Mouse (Mus musculus) myocyte (in vitro differentiated cells): ENCODE measurements around the gene Kif17. TPM values are rescaled to one million over a fixed set of nuclear protein-coding genes. Genes with fewer than 3 reads are reported as not detected.
A peak's percentile ranks its signal among the peaks of the same experiment; 100 is the strongest.

Source experiments
- H3K27me3 ChIP-seq: one replicate; pipeline ENCODE4 v1.6.1; 2011; ENCODE audit not compliant: control insufficient read depth, insufficient read depth, insufficient read length
- H3K36me3 ChIP-seq: one replicate; pipeline ENCODE4 v1.6.1; 2011; ENCODE audit not compliant: control insufficient read depth, insufficient read depth
- H3K4me2 ChIP-seq: one replicate; pipeline ENCODE4 v1.6.1; 2011; ENCODE audit warnings: low read depth, control low read depth
- H3K4me3 ChIP-seq: one replicate; pipeline ENCODE4 v1.5.1; 2011; ENCODE audit warnings: mild to moderate bottlenecking, control low read depth, moderate library complexity
- H3K79me2 ChIP-seq: one replicate; pipeline ENCODE4 v1.6.1; 2011; ENCODE audit not compliant: control insufficient read depth, insufficient read depth
- H3ac ChIP-seq: one replicate; pipeline ENCODE4 v1.6.1; 2011; ENCODE audit not compliant: control insufficient read depth, insufficient read length
- CEBPB ChIP-seq: IDR thresholded peaks from 2 replicates; pipeline ENCODE4 v1.6.1; 2011; ENCODE audit warnings: mild to moderate bottlenecking, moderate library complexity; ENCODE audit not compliant: poor library complexity, insufficient read depth, severe bottlenecking
- E2F4 ChIP-seq: IDR thresholded peaks from one replicate; pipeline ENCODE4 v1.6.1; 2011; ENCODE audit warnings: mild to moderate bottlenecking, control low read depth, moderate library complexity; ENCODE audit not compliant: insufficient read depth
- MAX ChIP-seq: IDR thresholded peaks from one replicate; pipeline ENCODE4 v1.6.1; 2011; ENCODE audit warnings: low read depth, mild to moderate bottlenecking, control low read depth
- MYOD1 ChIP-seq, 3 experiments: IDR thresholded peaks; one replicate each; pipeline ENCODE4 v1.6.1; 2011; ENCODE audit warnings: control low read depth in 2 of 3, low read depth in 2 of 3, mild to moderate bottlenecking in 2 of 3, moderate library complexity in 1 of 3; ENCODE audit not compliant: insufficient read length in 2 of 3, control insufficient read depth in 1 of 3
- MYOG ChIP-seq, 3 experiments: IDR thresholded peaks; one replicate each; pipeline ENCODE4 v1.6.1; 2011; ENCODE audit warnings: control low read depth in 2 of 3, low read depth in 2 of 3, mild to moderate bottlenecking in 2 of 3; ENCODE audit not compliant: insufficient read length in 2 of 3, control insufficient read depth in 1 of 3, insufficient read depth in 1 of 3
- POLR2A ChIP-seq: IDR thresholded peaks from one replicate; pipeline ENCODE4 v1.6.1; 2011; ENCODE audit warnings: low read depth, mild to moderate bottlenecking, control low read depth, moderate library complexity; ENCODE audit not compliant: insufficient read length
- POLR2AphosphoS2 ChIP-seq: IDR thresholded peaks from one replicate; pipeline ENCODE4 v1.6.1; 2011; ENCODE audit warnings: low read depth, control low read depth; ENCODE audit not compliant: insufficient read length
- REST ChIP-seq: IDR thresholded peaks from one replicate; pipeline ENCODE4 v1.6.1; 2011; ENCODE audit warnings: mild to moderate bottlenecking, control low read depth, moderate library complexity; ENCODE audit not compliant: insufficient read depth, insufficient read length
- SRF ChIP-seq: IDR thresholded peaks from one replicate; pipeline ENCODE4 v1.6.1; 2011; ENCODE audit warnings: low read depth; ENCODE audit not compliant: control insufficient read depth, insufficient read length
- TCF12 ChIP-seq: IDR thresholded peaks from one replicate; pipeline ENCODE4 v1.6.1; 2011; ENCODE audit warnings: mild to moderate bottlenecking, control low read depth; ENCODE audit not compliant: poor library complexity, insufficient read depth, severe bottlenecking
- TCF3 ChIP-seq: IDR thresholded peaks from one replicate; pipeline ENCODE4 v1.6.1; 2011; ENCODE audit warnings: low read depth, control low read depth; ENCODE audit not compliant: insufficient read length
- USF1 ChIP-seq: IDR thresholded peaks from one replicate; pipeline ENCODE4 v1.6.1; 2011; ENCODE audit warnings: low read depth, mild to moderate bottlenecking, control low read depth, moderate library complexity
- polyA plus RNA-seq: library from polyadenylated mRNA; unstranded; fragments of >200 nt; fragmentation: generic; extraction: Trizol; gene quantifications from one replicate; pipeline ENCODE4 v1.2.1, GENCODE M21; 2012; ENCODE audit warnings: missing spikeins

The Kif17 gene
- polyA plus RNA-seq, 1 experiment: 0.20 TPM

DNA sequence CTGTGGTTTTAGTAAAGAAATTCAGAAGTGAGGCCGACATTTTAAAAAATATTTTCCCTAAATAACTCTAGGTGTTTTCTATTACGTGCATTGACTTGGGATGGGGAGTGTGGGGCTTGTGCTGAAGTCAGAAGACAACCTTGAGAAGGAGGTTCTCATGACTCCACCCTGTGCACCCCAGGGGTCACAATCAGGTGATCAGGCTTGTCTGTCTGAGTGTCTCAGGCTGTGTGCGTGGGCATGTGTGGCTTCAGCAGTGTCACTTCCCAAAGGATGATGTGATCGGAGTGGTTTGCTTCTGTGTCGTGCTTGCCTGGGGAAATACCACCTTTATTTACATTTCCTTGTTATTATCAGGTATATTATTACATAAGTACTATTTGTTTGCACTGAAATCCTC, 30.9 kb upstream of the Kif17 start:
- TF ChIP-seq POLR2AphosphoS2: peak; percentile 29
- no peak for TF ChIP-seq MAX
- Histone ChIP-seq H3K4me3 (no peak overlapping the region), H3K27me3 (no peaks in the 10 kb centered on the region), H3K79me2 (peaks cover 58% of the 10 kb centered on the region), H3K4me2 (no peak overlapping the region), H3K36me3 (peaks cover 15% of the 10 kb centered on the region), H3ac (no peak overlapping the region)

DNA sequence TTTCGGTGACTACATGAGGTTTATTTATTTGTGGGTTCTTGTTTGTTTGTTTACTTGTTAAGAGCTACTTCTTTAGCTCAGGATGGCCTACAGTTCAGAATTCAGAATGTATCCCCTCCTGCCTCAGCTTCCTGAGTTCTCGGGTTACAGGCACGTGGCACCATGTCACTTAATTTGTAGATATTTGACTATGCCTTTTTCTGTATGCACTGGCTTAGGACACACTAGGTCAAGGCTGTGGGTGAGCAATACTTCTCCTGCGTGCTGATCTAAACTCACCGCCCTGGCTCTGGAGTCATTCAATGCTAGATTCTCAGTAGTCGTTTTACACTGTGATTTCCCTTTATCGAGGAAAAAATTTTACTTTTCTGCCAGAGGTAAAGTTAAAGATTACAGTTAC, 29.5 kb upstream of the Kif17 start:
- no peak overlapping the region for H3K4me3 ChIP-seq
- no peak overlapping the region for H3K4me2 ChIP-seq
- no peaks in the 10 kb centered on the region for H3K27me3 ChIP-seq
- TF ChIP-seq SRF (no peak), MAX (no peak), MYOG (IDR thresholded peaks at IDR 0.05; ENCODE audit: control insufficient read depth in 1 of 3, insufficient read depth in 1 of 3, insufficient read length in 2 of 3, low read depth in 2 of 3) (no peak), CEBPB (no peak), POLR2AphosphoS2 (no peak), USF1 (no peak), POLR2A (no peak), TCF12 (no peak), MYOD1 (IDR thresholded peaks at IDR 0.05; ENCODE audit: control insufficient read depth in 1 of 3, insufficient read length in 2 of 3, low read depth in 2 of 3) (no peak), REST (no peak), TCF3 (no peak), E2F4 (no peak)
- H3K79me2 ChIP-seq: peaks cover 58% of the 10 kb centered on the region
- no peak overlapping the region for H3ac ChIP-seq
- H3K36me3 ChIP-seq: peaks cover 21% of the 10 kb centered on the region

DNA sequence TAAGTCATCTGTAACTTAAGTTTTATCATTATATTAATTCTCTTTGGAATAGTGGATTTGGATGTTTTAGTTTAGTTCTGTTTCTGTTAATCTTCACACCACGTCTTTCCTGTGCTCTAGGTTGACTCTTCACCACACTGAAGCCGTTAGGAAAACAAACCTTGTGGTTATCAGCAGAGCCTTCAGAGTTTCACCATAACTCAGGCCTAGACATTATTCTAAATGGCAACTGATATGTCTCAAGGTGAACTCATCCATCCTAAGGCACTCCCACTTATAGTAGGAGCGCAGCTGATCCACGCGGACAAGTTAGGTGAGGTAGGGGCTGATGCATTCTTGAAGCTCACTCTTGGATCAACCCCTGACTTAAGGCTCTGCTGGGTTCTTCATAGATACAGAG, 28.8 kb upstream of the Kif17 start:
- Histone ChIP-seq H3K4me3 (no peak overlapping the region), H3K4me2 (no peak overlapping the region), H3ac (no peak overlapping the region), H3K27me3 (no peaks in the 10 kb centered on the region), H3K79me2 (peaks cover 58% of the 10 kb centered on the region), H3K36me3 (peaks cover 27% of the 10 kb centered on the region)
- TF ChIP-seq POLR2AphosphoS2 (no peak), POLR2A (no peak), TCF3 (no peak), SRF (no peak), MAX (no peak), MYOD1 (IDR thresholded peaks at IDR 0.05; ENCODE audit: control insufficient read depth in 1 of 3, insufficient read length in 2 of 3, low read depth in 2 of 3) (no peak), TCF12 (no peak), E2F4 (no peak), REST (no peak), USF1 (no peak), CEBPB (no peak), MYOG (IDR thresholded peaks at IDR 0.05; ENCODE audit: control insufficient read depth in 1 of 3, insufficient read depth in 1 of 3, insufficient read length in 2 of 3, low read depth in 2 of 3) (no peak)

- Histone ChIP-seq H3K36me3 (peaks cover 34% of the 10 kb centered on the region), H3K4me2 (no peak overlapping the region), H3K27me3 (no peaks in the 10 kb centered on the region), H3K4me3 (no peak overlapping the region), H3K79me2 (peaks cover 58% of the 10 kb centered on the region), H3ac (no peak overlapping the region)
- TF ChIP-seq USF1 (no peak), REST (no peak), CEBPB (no peak), MYOG (IDR thresholded peaks at IDR 0.05; ENCODE audit: control insufficient read depth in 1 of 3, insufficient read depth in 1 of 3, insufficient read length in 2 of 3, low read depth in 2 of 3) (no peak), POLR2AphosphoS2 (no peak), TCF3 (no peak), MAX (no peak)
Measured at GRCm38 (mm10) chr4:138222396-138222795, 27.8 kb upstream of the Kif17 start.

DNA sequence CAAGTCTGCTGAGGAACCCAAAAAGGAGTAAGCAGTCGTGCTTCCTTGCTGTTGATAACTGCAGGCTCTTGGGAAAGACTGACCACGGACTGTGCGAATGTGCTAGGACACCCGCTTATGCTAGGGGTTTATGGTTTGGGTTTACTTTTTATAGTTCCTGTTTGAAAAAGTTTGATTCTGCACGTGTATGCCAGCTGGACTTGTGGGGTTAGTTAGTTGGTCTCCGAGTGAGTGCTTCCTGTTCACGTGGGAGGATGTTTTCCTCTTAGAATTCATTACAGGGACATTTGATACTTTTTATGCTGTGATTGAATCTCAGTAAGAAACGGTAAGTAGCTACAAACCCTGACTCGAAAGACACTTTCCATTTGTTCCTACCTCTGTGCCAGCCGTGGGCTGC, 26.6 kb upstream of the Kif17 start:
- TF ChIP-seq REST: no peak
- TF ChIP-seq E2F4: no peak
- no peak for TF ChIP-seq MAX
- no peak for TF ChIP-seq CEBPB
- TF ChIP-seq POLR2A: no peak
- TF ChIP-seq MYOD1 (IDR thresholded peaks at IDR 0.05; ENCODE audit: control insufficient read depth in 1 of 3, insufficient read length in 2 of 3, low read depth in 2 of 3): no peak
- no peak for TF ChIP-seq SRF
- no peak for TF ChIP-seq MYOG (IDR thresholded peaks at IDR 0.05; ENCODE audit: control insufficient read depth in 1 of 3, insufficient read depth in 1 of 3, insufficient read length in 2 of 3, low read depth in 2 of 3)
- TF ChIP-seq POLR2AphosphoS2: no peak
- no peak for TF ChIP-seq TCF12
- no peak for TF ChIP-seq USF1
- TF ChIP-seq TCF3: no peak
- H3K4me2 ChIP-seq: no peak overlapping the region

More for the DNA sequence above, 26.6 kb upstream of the Kif17 start:
- Histone ChIP-seq H3ac (no peak overlapping the region), H3K36me3 (peaks cover 43% of the 10 kb centered on the region), H3K79me2 (peaks cover 45% of the 10 kb centered on the region), H3K27me3 (no peaks in the 10 kb centered on the region), H3K4me3 (no peak overlapping the region)
